Mouse (Mus musculus) heart, embryonic 15.5 days (tissue): ENCODE results near the gene Mmp23. TPM values are rescaled to one million over a fixed set of nuclear protein-coding genes. Genes with fewer than 3 reads are reported as not detected.
"Not testable (repeated sequence)": the region's sequence is repeated elsewhere in the genome, so short reads cannot be mapped to it uniquely, and the experiment has no call there.

Experiments used
- ATAC-seq: fragments of 200-750 bp; cut with Nextera tagmentation; replicated peaks from 2 replicates; pipeline ENCODE4 v1.8.0; 2017; ENCODE audit warnings: low read depth, moderate TSS enrichment; ENCODE audit not compliant: insufficient number of reproducible peaks, insufficient read depth, low FRiP score
- H3K27ac ChIP-seq: fragments of 300-500 bp; sonication (generic); 2 replicates; pipeline ENCODE4 v1.5.1; 2015; ENCODE audit warnings: mild to moderate bottlenecking, inconsistent platforms
- H3K27me3 ChIP-seq: fragments of 300-500 bp; sonication (generic); 2 replicates; pipeline ENCODE4 v1.6.1; 2015; ENCODE audit warnings: inconsistent platforms
- H3K36me3 ChIP-seq: fragments of 300-500 bp; sonication (generic); 2 replicates; pipeline ENCODE4 v1.6.1; 2015; ENCODE audit warnings: mild to moderate bottlenecking, inconsistent platforms
- H3K4me1 ChIP-seq: fragments of 300-500 bp; sonication (generic); replicated peaks from 2 replicates; pipeline ENCODE4 v1.6.1; 2015; ENCODE audit warnings: inconsistent platforms
- H3K4me2 ChIP-seq: fragments of 300-500 bp; sonication (generic); 2 replicates; pipeline ENCODE4 v1.6.1; 2015; ENCODE audit warnings: inconsistent platforms, mild to moderate bottlenecking, moderate library complexity
- H3K4me3 ChIP-seq: fragments of 300-500 bp; sonication (generic); 2 replicates; pipeline ENCODE4 v1.5.1; 2015; ENCODE audit warnings: mild to moderate bottlenecking, inconsistent platforms
- H3K9ac ChIP-seq: fragments of 300-500 bp; sonication (generic); 2 replicates; pipeline ENCODE4 v1.6.1; 2015; ENCODE audit warnings: mild to moderate bottlenecking, inconsistent platforms
- H3K9me3 ChIP-seq: fragments of 300-500 bp; sonication (generic); replicated peaks from 2 replicates; pipeline ENCODE4 v1.6.1; 2016; ENCODE audit warnings: inconsistent platforms
- WGBS: fragments of 180-500 bp; shearing (Covaris S2); methylation state at CpG from one replicate; pipeline ENCODE4 v1.1.7; 2015; ENCODE audit warnings: mixed read lengths; 5-methylcytosine and 5-hydroxymethylcytosine counted together
- polyA plus RNA-seq: library from polyadenylated mRNA; unstranded; fragments of >200 nt; fragmentation: Nextera tagmentation; extraction: Ambion mirVana; gene quantifications from 2 replicates; pipeline ENCODE4 v1.2.1, GENCODE M21; 2015

The Mmp23 gene
- polyA plus RNA-seq, 1 experiment from 2014 or later: 65.5 TPM

GRCm38 (mm10) chr4:155675991-155676390 lies 22.8 kb upstream of the Mmp23 start:
- 77% methylated on average over 2 of the region's 2 CpGs for WGBS
- H3K4me1 ChIP-seq: no peaks in the 10 kb centered on the region

GRCm38 (mm10) chr4:155672082-155672481 lies 18.9 kb upstream of the Mmp23 start:
- Histone ChIP-seq H3K4me1 (peaks cover 12% of the 10 kb centered on the region), H3K4me3 (no peak overlapping the region), H3K9ac (no peak overlapping the region), H3K36me3 (no peaks in the 10 kb centered on the region), H3K27me3 (no peaks in the 10 kb centered on the region), H3K4me2 (no peak overlapping the region), H3K9me3 (no peaks in the 10 kb centered on the region), H3K27ac (no peak overlapping the region)
- no peak for ATAC-seq
- 45% methylated on average over 2 of the region's 2 CpGs for WGBS

More at GRCm38 (mm10) chr4:155675991-155676390, 22.8 kb upstream of the Mmp23 start:
- Histone ChIP-seq H3K4me3 (no peak overlapping the region), H3K27me3 (no peaks in the 10 kb centered on the region), H3K4me2 (no peak overlapping the region), H3K27ac (no peak overlapping the region), H3K9me3 (no peaks in the 10 kb centered on the region), H3K9ac (no peak overlapping the region), H3K36me3 (no peaks in the 10 kb centered on the region)
- no peak for ATAC-seq

GRCm38 (mm10) chr4:155670236-155670635 lies 17.1 kb upstream of the Mmp23 start:
- not testable (repeated sequence) for H3K9ac ChIP-seq, H3K36me3 ChIP-seq, H3K27ac ChIP-seq, H3K9me3 ChIP-seq, H3K4me3 ChIP-seq, H3K4me2 ChIP-seq, H3K27me3 ChIP-seq, ATAC-seq
- H3K4me1 ChIP-seq: peaks cover 14% of the 10 kb centered on the region
- 72% methylated on average over 4 of the region's 4 CpGs for WGBS

- Histone ChIP-seq H3K27me3 (no peaks in the 10 kb centered on the region), H3K36me3 (no peaks in the 10 kb centered on the region; the same call in 1 of the 2 replicates), H3K4me1 (peaks cover 14% of the 10 kb centered on the region), H3K9me3 (no peaks in the 10 kb centered on the region), H3K4me3 (peak overlapping the region; percentile 98), H3K4me2 (peak overlapping the region; percentile 86), H3K27ac (peak overlapping the region; percentile 83; the same call in 1 of the 2 replicates), H3K9ac (peak overlapping the region; percentile 94)
- ATAC-seq: no peak
- WGBS: 3% methylated on average over 8 of the region's 8 CpGs
These were observed 16.5 kb upstream of the Mmp23 start for GRCm38 (mm10) chr4:155669598-155670075.

- no peaks in the 10 kb centered on the region; the same call in 1 of the 2 replicates for H3K36me3 ChIP-seq
- H3K4me2 ChIP-seq: peak within 1 kb of the TSS; percentile 86
- peak; percentile 99 for ATAC-seq
- H3K4me1 ChIP-seq: peaks cover 14% of the 10 kb centered on the region
- no peaks in the 10 kb centered on the region for H3K27me3 ChIP-seq
- H3K27ac ChIP-seq: peak within 1 kb of the TSS; percentile 83
- H3K9ac ChIP-seq: peak within 1 kb of the TSS; percentile 94
- H3K4me3 ChIP-seq: peak within 1 kb of the TSS; percentile 98
- no peaks in the 10 kb centered on the region for H3K9me3 ChIP-seq
- WGBS: under 1% methylated on average over 73 of the region's 73 CpGs
These were observed 15.8 kb upstream of the Mmp23 start, which contains the start of gene Mib2 for GRCm38 (mm10) chr4:155668689-155669597. Gene Mib2 (minus strand): TSS chr4:155669198.

- H3K9me3 ChIP-seq: no peaks in the 10 kb centered on the region
- H3K27ac ChIP-seq: no peak overlapping the region
- H3K9ac ChIP-seq: no peak overlapping the region
- no peak overlapping the region for H3K4me2 ChIP-seq
- peaks cover 21% of the 10 kb centered on the region for H3K4me1 ChIP-seq
- H3K27me3 ChIP-seq: no peaks in the 10 kb centered on the region
- no peaks in the 10 kb centered on the region; the same call in 1 of the 2 replicates for H3K36me3 ChIP-seq
- no peak for ATAC-seq
- H3K4me3 ChIP-seq: no peak overlapping the region
These were observed 13.7 kb upstream of the Mmp23 start for GRCm38 (mm10) chr4:155666903-155667302.

GRCm38 (mm10) chr4:155660641-155661040 lies 7.5 kb upstream of the Mmp23 start:
- Histone ChIP-seq H3K36me3 (peaks cover 13% of the 10 kb centered on the region; the same call in 1 of the 2 replicates), H3K9me3 (no peaks in the 10 kb centered on the region), H3K9ac (no peak overlapping the region), H3K4me2 (no peak overlapping the region), H3K4me3 (no peak overlapping the region), H3K27me3 (peaks cover 13% of the 10 kb centered on the region), H3K4me1 (peaks cover 17% of the 10 kb centered on the region), H3K27ac (peak overlapping the region; percentile 21; the same call in 1 of the 2 replicates)
- WGBS: 46% methylated on average over 12 of the region's 12 CpGs
- ATAC-seq: peak; percentile 38; the same call in 1 of the 2 replicates

- no peak overlapping the region for H3K27ac ChIP-seq
- H3K4me1 ChIP-seq: peaks cover 33% of the 10 kb centered on the region
- H3K36me3 ChIP-seq: peaks cover 13% of the 10 kb centered on the region; the same call in 1 of the 2 replicates
- 86% methylated on average over 10 of the region's 10 CpGs for WGBS
- H3K4me2 ChIP-seq: no peak overlapping the region
- ATAC-seq: no peak
- peaks cover 28% of the 10 kb centered on the region for H3K27me3 ChIP-seq
- no peak overlapping the region for H3K9ac ChIP-seq
- no peaks in the 10 kb centered on the region for H3K9me3 ChIP-seq
- H3K4me3 ChIP-seq: no peak overlapping the region
These were observed 5.8 kb upstream of the Mmp23 start for GRCm38 (mm10) chr4:155658961-155659360.

GRCm38 (mm10) chr4:155656214-155656751 lies 3.1 kb upstream of the Mmp23 start:
- Histone ChIP-seq H3K9ac (no peak overlapping the region), H3K27ac (no peak overlapping the region), H3K36me3 (peaks cover 13% of the 10 kb centered on the region; the same call in 1 of the 2 replicates), H3K4me2 (no peak overlapping the region), H3K4me3 (no peak overlapping the region), H3K27me3 (peaks cover 33% of the 10 kb centered on the region), H3K9me3 (no peaks in the 10 kb centered on the region), H3K4me1 (peaks cover 53% of the 10 kb centered on the region)
- ATAC-seq: no peak
- WGBS: 92% methylated on average over 13 of the region's 13 CpGs

- WGBS: 2% methylated on average over 52 of the region's 52 CpGs
- peaks cover 33% of the 10 kb centered on the region for H3K27me3 ChIP-seq
- H3K9ac ChIP-seq: peak overlapping the region; percentile 53
- peak overlapping the region; percentile 76 for H3K4me2 ChIP-seq
- no peaks in the 10 kb centered on the region for H3K9me3 ChIP-seq
- H3K4me3 ChIP-seq: peak overlapping the region; percentile 48
- ATAC-seq: no peak
- H3K4me1 ChIP-seq: peaks cover 50% of the 10 kb centered on the region
- H3K27ac ChIP-seq: peak overlapping the region; percentile 61
- peaks cover 28% of the 10 kb centered on the region for H3K36me3 ChIP-seq
These were observed 1.5 kb upstream of the Mmp23 start for GRCm38 (mm10) chr4:155654456-155655298.

- peak overlapping the region; percentile 61 for H3K27ac ChIP-seq
- peaks cover 33% of the 10 kb centered on the region for H3K27me3 ChIP-seq
- H3K4me1 ChIP-seq: peaks cover 50% of the 10 kb centered on the region
- H3K4me2 ChIP-seq: peak overlapping the region; percentile 76
- no peak for ATAC-seq
- peak overlapping the region; percentile 53; the same call in 1 of the 2 replicates for H3K9ac ChIP-seq
- WGBS: 4% methylated on average over 6 of the region's 6 CpGs
- H3K9me3 ChIP-seq: no peaks in the 10 kb centered on the region
- H3K4me3 ChIP-seq: peak overlapping the region; percentile 48
- peaks cover 28% of the 10 kb centered on the region for H3K36me3 ChIP-seq
These were observed 935 bp upstream of the Mmp23 start for GRCm38 (mm10) chr4:155654183-155654455.
